Mouse (Mus musculus) hindbrain, embryonic 16.5 days (tissue): ENCODE results near the gene Psmc3. TPM values are rescaled to one million over a fixed set of nuclear protein-coding genes. Genes with fewer than 3 reads are reported as not detected.

Experiments used
- ATAC-seq: fragments of 200-750 bp; cut with Nextera tagmentation; 2 replicates; pipeline ENCODE4 v1.8.0; 2017; ENCODE audit warnings: moderate TSS enrichment, moderate library complexity
- H3K27ac ChIP-seq: fragments of 300-500 bp; sonication (generic); 2 replicates; pipeline ENCODE4 v1.5.1; 2014; ENCODE audit warnings: low read depth, mild to moderate bottlenecking, control low read depth, low read length, moderate library complexity
- H3K27me3 ChIP-seq: fragments of 300-500 bp; sonication (generic); replicated peaks from 2 replicates; pipeline ENCODE4 v1.6.1; 2014; ENCODE audit warnings: low read length; ENCODE audit not compliant: control insufficient read depth, insufficient read depth
- H3K36me3 ChIP-seq: fragments of 300-500 bp; sonication (generic); 2 replicates; pipeline ENCODE4 v1.6.1; 2014; ENCODE audit warnings: mild to moderate bottlenecking, low read length, moderate library complexity, mixed read lengths; ENCODE audit not compliant: control insufficient read depth, insufficient read depth
- H3K4me1 ChIP-seq: fragments of 300-500 bp; sonication (generic); 2 replicates; pipeline ENCODE4 v1.6.1; 2014; ENCODE audit warnings: low read depth, low read length; ENCODE audit not compliant: control insufficient read depth, insufficient read depth
- H3K4me2 ChIP-seq: fragments of 300-500 bp; sonication (generic); 2 replicates; pipeline ENCODE4 v1.6.1; 2014; ENCODE audit warnings: mild to moderate bottlenecking, low read length, control low read depth, moderate library complexity
- H3K4me3 ChIP-seq: fragments of 300-500 bp; sonication (generic); 2 replicates; pipeline ENCODE4 v1.5.1; 2014; ENCODE audit warnings: mild to moderate bottlenecking, low read length, control low read depth, moderate library complexity
- H3K9ac ChIP-seq: fragments of 300-500 bp; sonication (generic); 2 replicates; pipeline ENCODE4 v1.6.1; 2014; ENCODE audit warnings: low read depth, mild to moderate bottlenecking, control low read depth, low read length, moderate library complexity
- H3K9me3 ChIP-seq: fragments of 300-500 bp; sonication (generic); 2 replicates; pipeline ENCODE4 v1.6.1; 2014; ENCODE audit warnings: mild to moderate bottlenecking, low read length, moderate library complexity; ENCODE audit not compliant: control insufficient read depth
- WGBS: fragments of 180-500 bp; shearing (Covaris S2); extraction: QIAGEN DNeasy Blood & Tissue Kit; methylation state at CpG from one replicate; pipeline ENCODE4 v1.1.7; 2014; 5-methylcytosine and 5-hydroxymethylcytosine counted together
- polyA plus RNA-seq: library from polyadenylated mRNA; unstranded; fragments of >200 nt; fragmentation: Nextera tagmentation; extraction: Ambion mirVana; gene quantifications from 2 replicates; pipeline ENCODE4 v1.2.1, GENCODE M21; 2015

Psmc3 gene
- polyA plus RNA-seq, 1 experiment from 2014 or later: 229 TPM

DNA sequence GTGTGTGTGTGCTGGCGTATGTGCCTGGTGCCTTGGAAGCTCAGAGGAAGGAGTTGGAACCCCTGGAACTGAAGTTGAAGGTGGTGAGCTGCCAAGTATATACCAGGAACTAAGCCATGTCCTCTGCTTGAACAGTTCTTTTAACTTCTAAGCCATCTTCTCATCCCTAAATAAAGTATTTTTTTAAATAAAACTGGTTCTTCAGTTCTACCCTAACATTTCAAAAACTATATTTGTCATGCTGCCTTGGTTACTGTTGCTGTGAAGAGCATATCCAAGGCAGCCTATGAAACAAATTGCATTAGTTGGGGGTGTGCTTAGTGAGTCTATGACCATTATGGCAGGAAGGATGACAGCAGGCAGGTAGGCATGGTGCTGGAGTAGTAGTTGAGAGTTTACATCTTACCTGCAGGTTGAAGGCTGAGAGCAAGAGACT, 28.7 kb upstream of the Psmc3 start:
- no peaks in the 10 kb centered on the region; the same call in 1 of the 2 replicates for H3K4me1 ChIP-seq
- ATAC-seq: no peak
- no peaks in the 10 kb centered on the region for H3K36me3 ChIP-seq
- H3K27me3 ChIP-seq: no peaks in the 10 kb centered on the region
- no peak overlapping the region for H3K4me3 ChIP-seq
- no peak overlapping the region for H3K4me2 ChIP-seq
- no peak overlapping the region for H3K9ac ChIP-seq
- no peaks in the 10 kb centered on the region for H3K9me3 ChIP-seq
- 100% methylated on average over 1 of the region's 1 CpGs for WGBS
- no peak overlapping the region for H3K27ac ChIP-seq

DNA sequence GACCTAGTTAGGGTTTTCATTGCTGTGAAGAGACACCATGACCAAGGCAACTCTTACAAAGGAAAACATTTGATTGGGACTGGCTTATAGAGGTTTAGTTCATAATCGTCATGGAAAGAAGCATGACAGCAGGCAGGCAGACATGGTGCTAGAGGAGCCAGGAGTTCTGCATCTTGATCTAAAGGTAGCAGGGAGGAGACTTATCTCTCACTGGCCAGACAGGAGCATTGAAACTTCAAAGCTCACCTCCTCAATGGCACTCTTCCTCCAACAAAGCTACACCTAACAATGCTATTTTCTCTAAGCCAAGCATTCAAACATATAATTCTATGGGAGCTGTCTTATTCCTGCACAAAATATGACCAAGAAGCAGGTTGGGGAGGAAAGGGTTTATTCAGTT, 27.3 kb upstream of the Psmc3 start:
- ATAC-seq: no peak
- H3K36me3 ChIP-seq: no peaks in the 10 kb centered on the region
- no peaks in the 10 kb centered on the region for H3K9me3 ChIP-seq
- no peak overlapping the region for H3K9ac ChIP-seq
- H3K4me2 ChIP-seq: no peak overlapping the region
- H3K27me3 ChIP-seq: no peaks in the 10 kb centered on the region
- no peaks in the 10 kb centered on the region; the same call in 1 of the 2 replicates for H3K4me1 ChIP-seq
- no peak overlapping the region for H3K27ac ChIP-seq
- 83% methylated on average over 1 of the region's 1 CpGs for WGBS
- H3K4me3 ChIP-seq: no peak overlapping the region

DNA sequence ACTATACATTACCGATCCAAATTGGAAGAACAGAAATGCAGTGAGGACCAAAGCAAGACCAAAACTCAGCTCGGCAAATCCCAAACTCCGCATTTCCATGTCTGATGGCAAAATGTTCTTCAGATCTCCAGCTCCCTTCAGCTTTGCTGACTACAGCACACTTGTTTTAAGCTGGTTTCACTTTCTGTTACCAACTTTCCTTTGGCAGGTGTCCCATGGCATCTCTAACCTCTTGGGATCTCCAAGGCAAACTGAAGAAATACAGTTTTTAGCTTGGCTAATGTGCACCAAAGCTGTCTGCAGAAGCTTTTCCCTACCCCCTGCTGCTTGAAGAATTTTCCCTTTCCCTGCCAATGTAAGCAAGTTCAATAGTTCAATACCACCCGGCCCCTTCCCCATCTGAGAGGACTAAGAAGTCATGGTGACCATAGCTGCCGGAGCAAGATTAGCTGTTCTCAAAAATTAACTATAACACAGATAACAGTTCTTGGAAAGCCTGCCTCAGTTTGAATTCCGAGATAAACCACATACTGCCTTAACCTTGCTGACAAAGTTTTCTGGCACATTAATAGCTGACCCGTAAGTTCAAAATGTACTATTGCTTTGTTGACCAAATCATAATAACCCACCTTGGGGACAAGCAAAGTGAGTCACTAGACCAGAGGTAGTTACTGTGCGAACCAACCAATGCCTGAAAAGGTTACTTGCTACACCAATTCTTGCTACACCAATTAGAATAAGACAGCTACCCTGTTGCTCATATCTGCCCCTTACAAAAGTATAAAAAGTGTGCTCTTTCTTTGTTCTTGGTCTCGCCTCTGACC, 26.2 kb upstream of the Psmc3 start:
- Histone ChIP-seq H3K27ac (no peak overlapping the region), H3K27me3 (no peaks in the 10 kb centered on the region), H3K4me1 (no peaks in the 10 kb centered on the region; the same call in 1 of the 2 replicates), H3K36me3 (no peaks in the 10 kb centered on the region), H3K4me2 (no peak overlapping the region), H3K9ac (no peak overlapping the region), H3K4me3 (no peak overlapping the region), H3K9me3 (no peaks in the 10 kb centered on the region)
- ATAC-seq: no peak
- WGBS: 78% methylated on average over 9 of the region's 9 CpGs

DNA sequence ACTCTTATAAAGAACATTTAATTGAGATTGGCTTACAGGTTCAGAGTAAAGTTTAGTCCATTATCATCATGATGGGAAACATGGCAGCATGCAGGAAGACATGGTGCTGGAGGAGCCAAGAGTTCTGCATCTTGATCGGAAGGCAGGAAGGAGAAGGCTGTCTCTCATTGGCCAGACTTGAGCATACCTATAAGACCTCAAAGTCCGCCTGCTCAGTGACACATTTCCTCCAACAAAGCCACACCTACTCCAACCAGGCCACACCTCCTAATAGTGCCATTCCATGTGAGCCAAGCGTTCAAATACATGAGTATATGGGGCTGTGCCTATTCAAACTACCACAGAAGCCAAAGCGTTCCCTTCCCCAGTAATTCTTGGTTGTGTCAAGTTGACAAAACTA, 22.6 kb upstream of the Psmc3 start:
- Histone ChIP-seq H3K36me3 (no peaks in the 10 kb centered on the region), H3K27me3 (no peaks in the 10 kb centered on the region), H3K4me3 (no peak overlapping the region), H3K27ac (no peak overlapping the region), H3K9ac (no peak overlapping the region), H3K9me3 (no peaks in the 10 kb centered on the region), H3K4me2 (no peak overlapping the region), H3K4me1 (no peaks in the 10 kb centered on the region)
- ATAC-seq: no peak
- WGBS: 86% methylated on average over 4 of the region's 4 CpGs

DNA sequence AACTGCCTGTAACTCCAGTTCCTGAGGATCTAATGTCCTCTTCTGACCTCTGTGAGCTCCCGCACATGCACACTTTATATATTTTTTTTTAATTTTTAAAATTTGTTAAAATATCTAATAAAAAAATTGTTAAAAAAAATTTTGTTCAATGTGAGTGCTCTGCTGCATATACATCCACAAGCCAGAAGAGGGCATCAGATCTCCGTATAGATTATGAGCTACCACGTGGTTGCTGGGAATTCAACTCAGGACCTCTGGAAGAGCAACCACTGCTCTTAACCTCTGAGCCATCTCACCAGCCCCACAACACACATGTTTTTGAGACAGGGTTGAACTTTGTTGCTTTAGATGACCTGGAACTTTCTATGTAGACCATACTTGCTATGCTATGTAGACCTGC, 20.8 kb upstream of the Psmc3 start:
- no peak overlapping the region for H3K9ac ChIP-seq
- H3K36me3 ChIP-seq: no peaks in the 10 kb centered on the region
- H3K4me1 ChIP-seq: no peaks in the 10 kb centered on the region
- no peak for ATAC-seq
- no peaks in the 10 kb centered on the region for H3K27me3 ChIP-seq
- 21% methylated on average over 3 of the region's 3 CpGs for WGBS
- no peak overlapping the region for H3K27ac ChIP-seq
- H3K4me3 ChIP-seq: no peak overlapping the region
- H3K4me2 ChIP-seq: no peak overlapping the region
- no peaks in the 10 kb centered on the region for H3K9me3 ChIP-seq

DNA sequence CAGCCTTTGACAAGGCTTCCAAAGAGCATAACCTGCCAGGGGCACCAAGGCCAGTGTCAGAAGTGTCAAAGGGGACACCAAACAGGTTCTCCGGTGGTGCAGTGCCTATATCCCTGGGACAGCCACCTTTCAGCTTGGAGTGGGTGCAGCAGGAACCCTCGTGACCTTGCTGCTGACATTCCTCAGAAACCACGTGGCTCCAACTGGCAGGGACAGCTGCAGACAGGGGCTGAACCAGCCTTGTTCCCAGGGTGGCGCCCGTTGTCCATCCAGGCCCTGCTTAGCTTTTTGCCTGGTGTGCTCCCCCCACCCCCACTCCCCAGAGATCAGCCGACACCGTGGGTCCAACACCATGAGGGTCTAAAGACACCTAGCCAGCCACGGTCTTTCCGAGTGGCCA, 18.4 kb upstream of the Psmc3 start, which contains the start of gene Rapsn:
Rapsn (plus strand) TSS at position 236 of the 400 bp plus-strand sequence.
- no peak for ATAC-seq
- no peak within 1 kb of the TSS for H3K4me3 ChIP-seq
- no peaks in the 10 kb centered on the region for H3K4me1 ChIP-seq
- H3K4me2 ChIP-seq: no peak within 1 kb of the TSS
- no peaks in the 10 kb centered on the region for H3K9me3 ChIP-seq
- no peaks in the 10 kb centered on the region for H3K36me3 ChIP-seq
- WGBS: 75% methylated on average over 9 of the region's 9 CpGs
- no peaks in the 10 kb centered on the region for H3K27me3 ChIP-seq
- H3K9ac ChIP-seq: no peak within 1 kb of the TSS
- no peak within 1 kb of the TSS for H3K27ac ChIP-seq

DNA sequence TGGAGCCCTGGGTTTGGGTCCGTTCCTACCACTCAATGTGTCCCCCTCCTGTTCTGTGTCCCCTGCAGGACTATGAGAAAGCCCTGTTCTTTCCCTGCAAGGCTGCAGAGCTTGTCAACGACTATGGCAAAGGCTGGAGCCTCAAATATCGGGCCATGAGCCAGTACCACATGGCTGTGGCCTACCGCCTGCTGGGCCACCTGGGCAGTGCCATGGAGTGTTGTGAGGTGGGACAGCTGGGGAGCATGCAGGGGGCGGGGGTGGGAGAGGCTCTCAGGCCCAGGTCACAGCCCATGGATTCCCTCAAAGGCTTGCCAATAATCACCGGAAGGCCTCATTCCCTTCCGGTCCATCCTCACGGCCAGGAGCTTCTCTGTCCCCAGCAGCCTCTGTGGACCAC, 12.0 kb upstream of the Psmc3 start:
- no peaks in the 10 kb centered on the region for H3K4me1 ChIP-seq
- 66% methylated on average over 8 of the region's 8 CpGs for whole genome bisulfite sequencing

DNA sequence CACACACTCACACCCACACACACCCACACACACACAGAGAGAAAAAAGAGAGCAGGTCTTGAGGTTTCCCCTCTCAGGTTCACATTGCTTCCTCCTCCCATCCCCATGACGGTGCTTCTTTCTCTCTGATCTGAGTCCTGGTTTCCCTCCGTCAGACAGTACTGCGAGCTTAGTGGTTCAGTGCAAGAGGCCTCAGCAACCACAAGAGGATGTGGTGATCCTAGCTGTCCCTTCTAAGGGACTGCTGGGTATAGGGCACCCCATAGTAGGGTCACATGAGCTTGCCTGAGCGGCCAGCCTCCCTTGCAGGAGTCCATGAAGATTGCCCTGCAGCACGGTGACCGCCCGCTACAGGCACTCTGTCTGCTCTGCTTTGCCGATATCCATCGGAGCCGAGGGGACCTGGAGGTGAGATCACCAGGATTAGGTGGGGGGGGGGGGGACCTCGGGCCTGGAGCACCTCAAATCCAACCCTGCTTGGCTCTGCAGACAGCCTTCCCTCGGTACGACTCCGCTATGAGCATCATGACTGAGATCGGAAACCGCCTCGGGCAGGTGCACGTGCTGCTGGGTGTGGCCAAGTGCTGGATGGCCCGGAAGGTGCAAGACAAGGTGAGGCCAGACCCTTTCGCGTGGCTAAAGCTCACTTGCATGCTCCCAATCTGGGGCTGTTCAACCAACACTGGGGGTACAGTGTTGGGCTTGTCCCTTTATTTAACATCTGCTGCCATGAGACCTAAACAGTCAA, 11.0 kb upstream of the Psmc3 start:
- Histone ChIP-seq H3K27ac (no peak overlapping the region), H3K27me3 (no peaks in the 10 kb centered on the region), H3K9me3 (no peaks in the 10 kb centered on the region), H3K4me2 (no peak overlapping the region), H3K4me1 (no peaks in the 10 kb centered on the region), H3K4me3 (no peak overlapping the region), H3K9ac (no peak overlapping the region), H3K36me3 (no peaks in the 10 kb centered on the region)
- 72% methylated on average over 17 of the region's 21 CpGs for WGBS
- ATAC-seq: peak; percentile 44; the same call in 1 of the 2 replicates

More for the DNA sequence above, 12.0 kb upstream of the Psmc3 start:
- H3K36me3 ChIP-seq: no peaks in the 10 kb centered on the region
- H3K4me2 ChIP-seq: no peak overlapping the region
- H3K27me3 ChIP-seq: no peaks in the 10 kb centered on the region
- no peaks in the 10 kb centered on the region for H3K9me3 ChIP-seq
- H3K4me3 ChIP-seq: no peak overlapping the region
- no peak for ATAC-seq
- H3K9ac ChIP-seq: no peak overlapping the region
- H3K27ac ChIP-seq: no peak overlapping the region

DNA sequence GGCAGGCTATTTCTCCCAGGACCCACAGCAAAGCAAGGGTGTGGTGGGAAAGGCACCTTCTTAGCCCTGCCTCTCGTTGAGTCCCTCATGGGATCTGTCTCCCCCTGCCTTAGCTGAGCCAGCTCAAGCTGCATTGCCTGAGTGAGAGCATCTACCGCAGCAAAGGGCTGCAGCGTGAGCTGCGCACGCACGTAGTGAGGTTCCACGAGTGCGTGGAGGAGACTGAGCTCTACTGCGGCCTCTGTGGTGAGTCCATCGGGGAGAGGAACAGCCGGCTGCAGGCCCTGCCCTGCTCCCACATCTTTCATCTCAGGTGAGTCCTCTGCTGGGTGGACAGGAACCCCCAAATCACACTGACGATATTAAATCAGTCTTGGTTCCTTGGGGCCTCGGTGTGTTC, 9.1 kb upstream of the Psmc3 start:
- WGBS: 85% methylated on average over 13 of the region's 13 CpGs
- H3K4me1 ChIP-seq: no peaks in the 10 kb centered on the region

More for the DNA sequence above, 9.1 kb upstream of the Psmc3 start:
- no peaks in the 10 kb centered on the region for H3K9me3 ChIP-seq
- H3K36me3 ChIP-seq: no peaks in the 10 kb centered on the region
- no peak overlapping the region for H3K9ac ChIP-seq
- H3K4me3 ChIP-seq: no peak overlapping the region
- no peak overlapping the region for H3K27ac ChIP-seq
- H3K27me3 ChIP-seq: no peaks in the 10 kb centered on the region
- H3K4me2 ChIP-seq: no peak overlapping the region
- ATAC-seq: no peak
